ENCODE assay signal across 26 mouse cellular contexts in genomic region chr2:50416056-50416455, GRCm38 (mm10).
"Had no signal": no experiment of that assay in that cellular context is flagged by ENCODE, and none has a peak within 500 bp of the region (broad histone marks: within the 10 kb centered on the region; RNA-seq: fewer than 3 reads in every experiment).

No protein-coding gene starts in this region.

- H3K27ac ChIP-seq: embryonic facial prominence, embryonic 10.5 days; embryonic facial prominence, embryonic 12.5 days; embryonic facial prominence, embryonic 13.5 days; embryonic facial prominence, embryonic 15.5 days; forebrain, embryonic 10.5 days; forebrain, embryonic 12.5 days; forebrain, embryonic 13.5 days; forebrain, embryonic 15.5 days; gastrocnemius, adult 2 months; heart, adult 2 months had no signal

- H3K4me3 ChIP-seq: embryonic facial prominence, embryonic 10.5 days; embryonic facial prominence, embryonic 12.5 days; embryonic facial prominence, embryonic 13.5 days; embryonic facial prominence, embryonic 15.5 days; erythroblast, embryonic 14.5 days; forebrain, embryonic 10.5 days; forebrain, embryonic 12.5 days; forebrain, embryonic 13.5 days; forebrain, embryonic 15.5 days; gastrocnemius, adult 2 months; heart, adult 2 months had no signal

- H3K27me3 ChIP-seq: embryonic facial prominence, embryonic 12.5 days; embryonic facial prominence, embryonic 13.5 days; embryonic facial prominence, embryonic 15.5 days; forebrain, embryonic 12.5 days; forebrain, embryonic 13.5 days; forebrain, embryonic 15.5 days had no signal

- H3K4me1 ChIP-seq: embryonic facial prominence, embryonic 10.5 days; embryonic facial prominence, embryonic 12.5 days; embryonic facial prominence, embryonic 13.5 days; embryonic facial prominence, embryonic 15.5 days; forebrain, embryonic 10.5 days; forebrain, embryonic 12.5 days; forebrain, embryonic 13.5 days; forebrain, embryonic 15.5 days had no signal

- H3K9ac ChIP-seq: embryonic facial prominence, embryonic 12.5 days; embryonic facial prominence, embryonic 13.5 days; embryonic facial prominence, embryonic 15.5 days; forebrain, embryonic 12.5 days; forebrain, embryonic 13.5 days; forebrain, embryonic 15.5 days; forebrain, postnatal 0 days had no signal

- DNase-seq: cerebellum, adult 9-11 months; cerebellum, postnatal 10 days; cerebellum, postnatal 14 days; cerebellum, postnatal 25 days; cerebellum, postnatal 36 days; embryo, embryonic 11 days; forebrain, postnatal 0 days; gastrocnemius, adult 2 months; gastrocnemius, postnatal 10 days; gastrocnemius, postnatal 14 days; gastrocnemius, postnatal 25 days; gastrocnemius, postnatal 36 days; heart, adult 11 months; heart, adult 18-20 months; heart, adult 2 months had no signal

- H3K36me3 ChIP-seq: embryonic facial prominence, embryonic 10.5 days; embryonic facial prominence, embryonic 12.5 days; embryonic facial prominence, embryonic 13.5 days; embryonic facial prominence, embryonic 15.5 days; forebrain, embryonic 10.5 days; forebrain, embryonic 12.5 days; forebrain, embryonic 15.5 days had no signal

- H3K9me3 ChIP-seq: embryonic facial prominence, embryonic 10.5 days; embryonic facial prominence, embryonic 12.5 days; embryonic facial prominence, embryonic 13.5 days; embryonic facial prominence, embryonic 15.5 days; forebrain, embryonic 10.5 days; forebrain, embryonic 12.5 days; forebrain, embryonic 13.5 days; forebrain, embryonic 15.5 days had no signal

- H3K4me2 ChIP-seq: embryonic facial prominence, embryonic 12.5 days; embryonic facial prominence, embryonic 13.5 days; embryonic facial prominence, embryonic 15.5 days; forebrain, embryonic 12.5 days; forebrain, embryonic 13.5 days; forebrain, embryonic 15.5 days had no signal

- ATAC-seq: forebrain, embryonic 13.5 days; forebrain, embryonic 14.5 days; forebrain, embryonic 15.5 days; forebrain, embryonic 16.5 days; forebrain, postnatal 0 days had no signal
